Mouse (Mus musculus) ES-Bruce4 (cell line): ENCODE measurements at regions not wholly inside any gene's neighbourhood (a gene's known extent, or its start where the extent isn't known, plus 50 kb on each side); places are given as distances from the start of the nearest gene placed in this dataset.
A peak's percentile ranks its signal among the peaks of the same experiment; 100 is the strongest.

ENCODE experiments used
- H3K27ac ChIP-seq: 2 replicates; pipeline ENCODE4 v1.5.1; 2012; ENCODE audit warnings: low read length, inconsistent platforms; ENCODE audit not compliant: insufficient read depth
- H3K27me3 ChIP-seq: 2 replicates; pipeline ENCODE4 v1.6.1; 2012; ENCODE audit warnings: mild to moderate bottlenecking, low read length, inconsistent platforms; ENCODE audit not compliant: control insufficient read depth, poor library complexity, insufficient read depth, severe bottlenecking
- H3K36me3 ChIP-seq: 2 replicates; pipeline ENCODE4 v1.6.1; 2012; ENCODE audit warnings: inconsistent platforms, mild to moderate bottlenecking, low read length, moderate library complexity; ENCODE audit not compliant: control insufficient read depth, poor library complexity, insufficient read depth, severe bottlenecking
- H3K4me1 ChIP-seq: one replicate; pipeline ENCODE4 v1.8.1; 2011; ENCODE audit warnings: low read length; ENCODE audit not compliant: control insufficient read depth, insufficient read depth
- H3K4me3 ChIP-seq: 2 replicates; pipeline ENCODE4 v1.5.1; 2011; ENCODE audit warnings: low read depth, mild to moderate bottlenecking, low read length
- H3K9ac ChIP-seq: 2 replicates; pipeline ENCODE4 v1.6.1; 2012; ENCODE audit warnings: low read depth, mild to moderate bottlenecking, inconsistent platforms; ENCODE audit not compliant: poor library complexity, severe bottlenecking
- H3K9me3 ChIP-seq: replicated peaks from 2 replicates; pipeline ENCODE4 v1.6.1; 2012; ENCODE audit warnings: mild to moderate bottlenecking, low read length, inconsistent platforms; ENCODE audit not compliant: control insufficient read depth, poor library complexity, insufficient read depth, severe bottlenecking
- CTCF ChIP-seq: IDR thresholded peaks from one replicate; pipeline ENCODE4 v1.8.1; 2011; ENCODE audit warnings: low read depth, low read length
- EP300 ChIP-seq: IDR thresholded peaks from 2 replicates; pipeline ENCODE4 v1.6.1; 2011; ENCODE audit warnings: low read depth, low read length; ENCODE audit not compliant: insufficient read depth
- POLR2A ChIP-seq: IDR thresholded peaks from one replicate; pipeline ENCODE4 v1.8.1; 2011; ENCODE audit warnings: low read length; ENCODE audit not compliant: insufficient read depth

GRCm38 (mm10) chr15:37120381-37120780 lies 112.8 kb upstream of the Zfp706 start:
- Histone ChIP-seq H3K9me3 (no peaks in the 10 kb centered on the region), H3K27ac (no peak overlapping the region), H3K36me3 (no peaks in the 10 kb centered on the region), H3K9ac (no peak overlapping the region), H3K4me3 (no peak overlapping the region), H3K4me1 (no peaks in the 10 kb centered on the region), H3K27me3 (no peaks in the 10 kb centered on the region)
- TF ChIP-seq CTCF (peak; percentile 97), POLR2A (no peak)

GRCm38 (mm10) chr15:37114119-37114518 lies 106.5 kb upstream of the Zfp706 start:
- Histone ChIP-seq H3K9ac (no peak overlapping the region), H3K27ac (no peak overlapping the region), H3K27me3 (no peaks in the 10 kb centered on the region), H3K4me3 (no peak overlapping the region), H3K9me3 (no peaks in the 10 kb centered on the region), H3K4me1 (no peaks in the 10 kb centered on the region), H3K36me3 (no peaks in the 10 kb centered on the region)
- peak; percentile 56 for TF ChIP-seq CTCF
- no peak for TF ChIP-seq EP300
- TF ChIP-seq POLR2A: no peak

GRCm38 (mm10) chr15:37110462-37110861 lies 102.9 kb upstream of the Zfp706 start:
- TF ChIP-seq EP300 (no peak), CTCF (no peak), POLR2A (no peak)
- H3K27me3 ChIP-seq: no peaks in the 10 kb centered on the region
- no peaks in the 10 kb centered on the region for H3K9me3 ChIP-seq
- peaks cover 2% of the 10 kb centered on the region for H3K4me1 ChIP-seq
- no peak overlapping the region for H3K9ac ChIP-seq
- no peak overlapping the region for H3K4me3 ChIP-seq
- no peak overlapping the region for H3K27ac ChIP-seq
- H3K36me3 ChIP-seq: no peaks in the 10 kb centered on the region

GRCm38 (mm10) chr15:37102035-37102555 lies 94.5 kb upstream of the Zfp706 start:
- H3K27ac ChIP-seq: no peak overlapping the region
- peaks cover 6% of the 10 kb centered on the region for H3K9me3 ChIP-seq
- H3K4me3 ChIP-seq: no peak overlapping the region
- H3K36me3 ChIP-seq: no peaks in the 10 kb centered on the region
- no peaks in the 10 kb centered on the region for H3K4me1 ChIP-seq
- no peak for TF ChIP-seq EP300
- TF ChIP-seq CTCF: peak; percentile 2
- H3K9ac ChIP-seq: no peak overlapping the region
- H3K27me3 ChIP-seq: no peaks in the 10 kb centered on the region

- TF ChIP-seq CTCF: no peak
- no peak for TF ChIP-seq EP300
- no peak for TF ChIP-seq POLR2A
Measured at GRCm38 (mm10) chr15:37101419-37101818, 93.8 kb upstream of the Zfp706 start.

GRCm38 (mm10) chr15:37100767-37101288 lies 93.3 kb upstream of the Zfp706 start:
- Histone ChIP-seq H3K9me3 (peaks cover 6% of the 10 kb centered on the region), H3K9ac (no peak overlapping the region), H3K4me3 (no peak overlapping the region), H3K27me3 (no peaks in the 10 kb centered on the region), H3K4me1 (no peaks in the 10 kb centered on the region), H3K27ac (no peak overlapping the region), H3K36me3 (no peaks in the 10 kb centered on the region)
- no peak for TF ChIP-seq POLR2A
- no peak for TF ChIP-seq CTCF
- TF ChIP-seq EP300: no peak

More at GRCm38 (mm10) chr15:37101419-37101818, 93.8 kb upstream of the Zfp706 start:
- H3K9ac ChIP-seq: no peak overlapping the region
- no peaks in the 10 kb centered on the region for H3K36me3 ChIP-seq
- no peak overlapping the region for H3K27ac ChIP-seq
- no peaks in the 10 kb centered on the region for H3K27me3 ChIP-seq
- H3K4me3 ChIP-seq: no peak overlapping the region
- H3K9me3 ChIP-seq: peaks cover 6% of the 10 kb centered on the region
- no peaks in the 10 kb centered on the region for H3K4me1 ChIP-seq
